Mouse (Mus musculus) heart, adult 2 months (tissue): ENCODE data around the gene Ring1.

Experiments
- CTCF ChIP-seq: fragments of 200-600 bp; IDR thresholded peaks from 2 replicates; pipeline ENCODE4 v1.8.1; 2022; ENCODE audit warnings: antibody characterized with exemption, mild to moderate bottlenecking, moderate library complexity
- EP300 ChIP-seq: fragments of 200-500 bp; IDR thresholded peaks from 2 replicates; pipeline ENCODE4 v1.6.1; 2011; ENCODE audit warnings: low read depth, low read length, control low read depth; ENCODE audit not compliant: insufficient read depth
- POLR2A ChIP-seq: fragments of 200-500 bp; IDR thresholded peaks from 2 replicates; pipeline ENCODE4 v1.6.1; 2011; ENCODE audit warnings: mild to moderate bottlenecking, low read depth, low read length, control low read depth; ENCODE audit not compliant: insufficient read depth

DNA sequence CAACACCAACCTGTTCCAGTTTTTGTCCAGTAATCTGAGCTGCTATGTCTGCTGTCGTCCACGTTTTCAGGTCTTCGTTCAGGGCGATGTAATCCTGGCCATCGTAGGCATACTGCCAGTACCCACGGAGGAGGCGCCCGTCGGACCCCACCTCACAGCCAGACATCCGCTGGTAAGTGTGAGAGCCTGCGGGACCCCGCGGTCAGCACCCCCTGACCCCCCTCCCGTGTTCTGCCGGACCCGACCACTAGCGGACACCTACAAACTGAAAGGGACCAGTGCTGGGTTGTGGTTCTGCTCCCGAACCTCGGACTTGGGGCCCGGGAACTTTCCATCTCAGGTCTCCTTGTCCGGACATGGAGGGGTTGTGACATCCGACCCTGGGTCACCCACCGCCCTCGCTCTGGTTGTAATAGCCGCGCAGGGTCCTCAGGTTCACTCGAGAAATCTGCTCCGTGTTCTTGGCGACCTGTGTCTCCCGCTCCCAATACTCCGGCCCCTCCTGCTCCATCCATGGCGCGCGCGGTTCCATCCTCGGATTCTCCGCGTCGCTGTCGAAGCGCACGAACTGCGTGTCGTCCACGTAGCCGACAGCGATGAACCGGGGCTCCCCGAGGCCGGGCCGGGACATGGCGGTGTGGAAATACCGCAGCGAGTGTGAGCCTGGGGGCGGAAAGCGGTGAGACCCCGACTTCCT lies 46.5 kb downstream of the Ring1 start:
- TF ChIP-seq CTCF = no peak
- TF ChIP-seq POLR2A = no peak
- TF ChIP-seq EP300 = no peak
